Mouse (Mus musculus) forebrain, embryonic 16.5 days (tissue): Measurements from ENCODE around the gene Dnm3. TPM values are rescaled to one million over a fixed set of nuclear protein-coding genes. Genes with fewer than 3 reads are reported as not detected.

Experiments used
- ATAC-seq: fragments of 200-750 bp; cut with Nextera tagmentation; 2 replicates; pipeline ENCODE4 v1.8.0; 2017; ENCODE audit warnings: mild to moderate bottlenecking, moderate library complexity
- H3K27ac ChIP-seq: fragments of 300-500 bp; sonication (generic); 2 replicates; pipeline ENCODE4 v1.5.1; 2014; ENCODE audit warnings: low read length, control low read depth
- H3K27me3 ChIP-seq: fragments of 300-500 bp; sonication (generic); replicated peaks from 2 replicates; pipeline ENCODE4 v1.6.1; 2014; ENCODE audit warnings: low read length; ENCODE audit not compliant: control insufficient read depth, insufficient read depth
- H3K36me3 ChIP-seq: fragments of 300-500 bp; sonication (generic); 2 replicates; pipeline ENCODE4 v1.6.1; 2014; ENCODE audit not compliant: control insufficient read depth, insufficient read depth
- H3K4me1 ChIP-seq: fragments of 300-500 bp; sonication (generic); replicated peaks from 2 replicates; pipeline ENCODE4 v1.6.1; 2014; ENCODE audit warnings: low read length; ENCODE audit not compliant: control insufficient read depth, insufficient read depth
- H3K4me2 ChIP-seq: fragments of 300-500 bp; sonication (generic); 2 replicates; pipeline ENCODE4 v1.6.1; 2014; ENCODE audit warnings: mild to moderate bottlenecking, low read length, control low read depth
- H3K4me3 ChIP-seq: fragments of 300-500 bp; sonication (generic); replicated peaks from 2 replicates; pipeline ENCODE4 v1.5.1; 2014; ENCODE audit warnings: mild to moderate bottlenecking, low read length, control low read depth
- H3K9ac ChIP-seq: fragments of 300-500 bp; sonication (generic); replicated peaks from 2 replicates; pipeline ENCODE4 v1.6.1; 2014; ENCODE audit warnings: low read depth, low read length, control low read depth
- H3K9me3 ChIP-seq: fragments of 300-500 bp; sonication (generic); 2 replicates; pipeline ENCODE4 v1.6.1; 2016; ENCODE audit warnings: low read length; ENCODE audit not compliant: control insufficient read depth
- WGBS: fragments of 180-500 bp; shearing (Covaris S2); extraction: QIAGEN DNeasy Blood & Tissue Kit; methylation state at CpG from one replicate; pipeline ENCODE4 v1.1.7; 2014; 5-methylcytosine and 5-hydroxymethylcytosine counted together
- polyA plus RNA-seq: library from polyadenylated mRNA; unstranded; fragments of >200 nt; fragmentation: Nextera tagmentation; extraction: Ambion mirVana; gene quantifications from 2 replicates; pipeline ENCODE4 v1.2.1, GENCODE M21; 2015

Dnm3 gene
- polyA plus RNA-seq, 1 experiment from 2014 or later, result 41.8 TPM

DNA sequence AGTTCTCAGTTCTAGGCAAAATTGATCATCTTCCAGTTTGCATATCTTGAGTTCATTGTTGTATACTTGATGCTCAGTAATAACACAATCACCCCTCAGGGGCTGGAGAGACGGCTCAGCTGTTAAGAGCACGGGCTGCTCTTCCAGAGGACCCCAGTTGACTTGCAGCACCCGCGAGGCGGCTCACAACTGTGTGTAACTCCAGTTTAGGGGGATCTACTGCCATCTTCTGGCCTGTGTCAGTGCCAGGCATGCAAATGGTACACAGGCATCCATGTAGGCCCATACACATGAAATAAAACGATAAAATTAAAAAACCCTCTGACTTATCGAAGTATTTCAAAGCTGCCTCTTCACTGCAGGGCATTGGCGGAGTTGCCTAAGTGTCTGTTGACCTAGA lies 385.4 kb downstream of the Dnm3 start:
- H3K9me3 ChIP-seq, result no peaks in the 10 kb centered on the region
- no peak overlapping the region for H3K27ac ChIP-seq
- no peak for ATAC-seq
- no peak overlapping the region for H3K4me2 ChIP-seq
- WGBS, result 91% methylated on average over 8 of the region's 8 CpGs
- no peak overlapping the region for H3K9ac ChIP-seq
- no peaks in the 10 kb centered on the region for H3K4me1 ChIP-seq
- H3K36me3 ChIP-seq, result no peaks in the 10 kb centered on the region
- H3K27me3 ChIP-seq, result no peaks in the 10 kb centered on the region
- H3K4me3 ChIP-seq, result no peak overlapping the region

DNA sequence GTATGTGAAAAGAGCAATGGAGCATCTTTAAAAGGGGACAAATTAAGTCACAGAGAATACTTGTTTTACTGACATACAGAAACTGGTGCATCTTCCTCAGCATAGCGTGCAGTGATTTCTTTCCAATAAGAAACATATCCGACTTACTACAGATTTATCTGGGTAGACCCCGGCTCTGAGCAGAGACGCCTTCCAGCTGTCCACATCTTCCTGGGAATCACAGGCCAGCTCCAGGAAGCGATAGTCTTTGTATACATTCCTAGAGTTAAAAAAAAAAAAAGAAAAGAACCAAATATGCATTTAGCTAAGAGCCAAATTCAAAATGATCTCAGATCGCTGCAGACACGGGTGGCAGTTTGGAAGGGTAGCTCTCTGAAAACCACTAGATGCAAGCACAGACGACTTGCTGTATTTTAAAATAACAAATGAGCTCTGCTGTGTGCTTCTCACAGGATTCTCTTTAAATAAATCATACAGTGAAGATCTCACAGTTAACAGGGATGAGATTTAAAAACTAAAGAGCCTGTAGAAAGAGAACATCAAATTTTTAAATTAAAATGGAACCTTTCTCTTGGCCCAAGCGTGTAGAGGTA lies 393.9 kb downstream of the Dnm3 start:
- Histone ChIP-seq H3K9me3 (no peaks in the 10 kb centered on the region), H3K27me3 (no peaks in the 10 kb centered on the region), H3K9ac (no peak overlapping the region), H3K4me3 (no peak overlapping the region), H3K36me3 (no peaks in the 10 kb centered on the region), H3K4me1 (no peaks in the 10 kb centered on the region), H3K27ac (no peak overlapping the region), H3K4me2 (no peak overlapping the region)
- WGBS, result 75% methylated on average over 9 of the region's 9 CpGs
- no peak for ATAC-seq

DNA sequence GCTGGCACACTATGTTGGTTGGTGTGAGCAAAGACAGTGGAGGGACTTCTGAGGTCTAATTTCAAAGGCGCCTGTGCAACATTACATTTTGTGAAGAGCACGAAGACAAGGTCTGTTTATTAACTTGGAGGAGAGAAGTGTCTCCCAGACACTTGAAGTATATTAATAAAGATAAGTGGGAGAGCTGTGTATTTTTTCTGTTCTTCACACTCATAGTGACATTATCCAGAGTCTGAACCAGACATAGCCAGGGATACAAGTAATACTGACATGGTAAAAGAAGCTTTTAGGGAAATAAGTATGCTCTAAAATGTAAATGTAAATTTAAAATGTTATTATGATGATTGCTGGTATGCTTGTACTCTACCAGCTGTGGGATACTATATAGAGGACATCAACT lies 394.5 kb downstream of the Dnm3 start:
- Histone ChIP-seq H3K4me1 (no peaks in the 10 kb centered on the region), H3K27me3 (no peaks in the 10 kb centered on the region), H3K9ac (no peak overlapping the region), H3K9me3 (no peaks in the 10 kb centered on the region), H3K36me3 (no peaks in the 10 kb centered on the region), H3K27ac (no peak overlapping the region), H3K4me2 (no peak overlapping the region), H3K4me3 (no peak overlapping the region)
- 93% methylated on average over 2 of the region's 2 CpGs for WGBS
- ATAC-seq, result no peak

DNA sequence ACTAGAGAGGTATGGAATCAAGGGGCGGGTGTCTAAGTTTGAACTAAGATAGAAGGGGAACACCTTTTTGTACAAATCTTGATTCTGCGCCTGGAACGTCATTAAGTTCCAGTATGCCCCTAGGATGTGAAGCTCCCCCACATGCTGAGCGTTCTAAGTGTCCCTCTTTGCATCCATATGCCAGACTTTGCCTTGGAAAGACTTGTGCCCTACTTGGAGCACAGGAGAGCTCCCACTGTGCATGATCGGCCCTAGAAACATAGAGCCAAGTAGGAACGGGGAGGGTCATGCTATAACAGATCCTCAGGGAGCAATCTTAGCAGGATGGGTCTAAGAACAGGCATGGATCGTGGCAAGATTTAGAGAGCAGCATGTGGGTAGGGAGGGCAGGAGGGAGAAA lies 395.1 kb downstream of the Dnm3 start:
- H3K9ac ChIP-seq, result no peak overlapping the region
- no peaks in the 10 kb centered on the region for H3K9me3 ChIP-seq
- H3K27me3 ChIP-seq, result no peaks in the 10 kb centered on the region
- no peak overlapping the region for H3K4me2 ChIP-seq
- H3K36me3 ChIP-seq, result no peaks in the 10 kb centered on the region
- 84% methylated on average over 7 of the region's 7 CpGs for WGBS
- H3K4me3 ChIP-seq, result no peak overlapping the region
- no peak for ATAC-seq
- H3K27ac ChIP-seq, result no peak overlapping the region
- H3K4me1 ChIP-seq, result no peaks in the 10 kb centered on the region

DNA sequence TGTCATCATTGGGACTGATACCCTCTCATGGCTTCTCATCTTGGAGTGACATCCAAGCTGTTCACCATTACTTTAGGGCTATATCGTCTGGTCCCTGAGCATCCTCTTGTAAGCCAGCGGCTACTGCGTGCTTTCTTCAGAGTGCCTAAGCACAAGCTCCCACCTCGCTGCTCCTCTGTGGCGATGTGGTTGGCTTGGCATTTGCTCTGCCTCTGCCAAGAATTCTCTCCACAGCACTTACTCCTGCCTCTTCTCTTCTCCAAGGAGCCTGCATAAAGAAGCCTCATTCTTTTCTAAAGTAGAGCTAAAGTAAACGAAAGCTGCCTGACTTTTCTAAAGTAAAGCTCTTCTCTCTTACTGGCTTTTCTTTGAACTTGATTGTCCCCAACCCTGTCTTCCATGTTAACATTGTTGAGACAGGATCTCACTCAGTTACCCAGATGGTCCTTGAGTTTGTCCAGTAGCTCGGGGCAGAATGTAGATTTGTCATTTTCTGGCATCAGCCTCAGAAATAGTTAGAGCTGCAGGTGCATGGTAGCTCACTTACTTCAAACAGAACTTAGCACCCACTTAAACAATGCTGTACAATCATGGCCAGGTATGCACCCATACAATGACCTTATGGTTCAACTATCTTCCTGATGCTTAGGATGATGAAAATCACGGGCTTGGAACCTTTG lies 396.0 kb downstream of the Dnm3 start:
- WGBS, result 81% methylated on average over 8 of the region's 8 CpGs
- Histone ChIP-seq H3K9ac (no peak overlapping the region), H3K36me3 (no peaks in the 10 kb centered on the region), H3K4me1 (no peaks in the 10 kb centered on the region), H3K4me2 (no peak overlapping the region), H3K27me3 (no peaks in the 10 kb centered on the region), H3K9me3 (no peaks in the 10 kb centered on the region), H3K4me3 (no peak overlapping the region), H3K27ac (no peak overlapping the region)
- no peak for ATAC-seq

DNA sequence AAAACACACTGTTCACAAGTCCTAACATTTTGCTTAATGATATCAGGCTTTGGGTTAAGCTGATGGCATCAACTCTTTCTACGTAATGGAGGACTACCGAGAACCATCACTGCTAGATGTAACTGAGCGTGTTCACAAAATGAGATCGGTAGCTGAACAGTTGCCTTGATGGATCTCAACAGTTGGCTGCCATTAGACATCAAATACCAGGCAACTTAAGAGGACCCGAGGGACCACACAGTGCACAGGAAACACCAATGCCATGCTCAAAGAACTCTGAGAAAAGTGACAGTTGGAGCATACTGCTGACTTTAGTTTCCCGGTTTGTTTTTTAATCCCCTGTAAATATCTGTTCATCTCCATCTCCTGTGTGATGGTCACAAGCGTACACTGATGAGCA lies 397.8 kb downstream of the Dnm3 start:
- Histone ChIP-seq H3K27me3 (no peaks in the 10 kb centered on the region), H3K9me3 (no peaks in the 10 kb centered on the region), H3K36me3 (no peaks in the 10 kb centered on the region), H3K27ac (no peak overlapping the region), H3K4me3 (no peak overlapping the region), H3K4me2 (no peak overlapping the region), H3K9ac (no peak overlapping the region), H3K4me1 (0 out of 2 replicates have a peak, but pooled peaks cover 2% of the 10 kb centered on the region)
- WGBS, result 94% methylated on average over 7 of the region's 7 CpGs
- ATAC-seq, result no peak

DNA sequence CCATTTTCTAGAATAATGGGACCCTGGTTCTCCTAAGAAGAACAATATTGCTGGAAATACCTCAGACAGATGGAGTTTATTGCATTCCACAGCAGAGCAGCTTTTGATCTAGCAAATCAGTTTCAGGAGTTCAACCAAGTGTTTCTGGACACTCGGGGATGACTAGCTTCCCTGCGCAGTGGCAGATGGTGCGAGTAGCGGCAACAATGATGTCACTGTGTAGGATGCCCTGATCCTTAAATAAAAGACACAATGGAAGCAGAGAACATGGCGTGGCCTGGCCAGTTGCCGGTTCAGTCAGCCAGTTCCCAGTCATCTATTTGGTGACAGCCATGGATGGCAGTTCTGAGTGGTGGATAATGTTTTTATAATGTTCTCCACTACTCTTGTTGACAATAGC lies 400.4 kb downstream of the Dnm3 start:
- WGBS, result 76% methylated on average over 6 of the region's 6 CpGs
- no peaks in the 10 kb centered on the region for H3K9me3 ChIP-seq

DNA sequence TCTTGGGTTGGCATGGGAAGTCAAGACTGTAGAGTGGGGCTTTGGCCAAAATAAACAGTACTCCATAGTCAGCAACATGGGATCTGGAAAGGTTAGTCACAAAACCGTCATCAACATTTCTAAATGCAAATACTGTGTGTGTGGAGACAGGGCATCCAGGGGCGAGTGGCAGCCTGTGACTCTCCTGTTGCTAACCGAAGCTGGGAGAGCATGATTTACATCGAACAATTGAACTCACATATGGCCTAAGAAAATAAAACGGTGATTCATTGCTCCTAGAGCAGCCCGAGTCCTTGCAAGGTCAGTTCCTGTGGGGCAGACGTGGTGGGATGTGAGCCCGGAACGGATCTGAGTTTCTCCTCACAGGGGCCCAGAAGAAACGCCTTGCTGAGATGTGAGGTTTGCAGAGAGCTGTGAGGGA lies 401.2 kb downstream of the Dnm3 start:
- Histone ChIP-seq H3K27me3 (no peaks in the 10 kb centered on the region), H3K4me1 (0 out of 2 replicates have a peak, but pooled peaks cover 2% of the 10 kb centered on the region), H3K9me3 (no peaks in the 10 kb centered on the region), H3K4me3 (no peak overlapping the region), H3K36me3 (no peaks in the 10 kb centered on the region), H3K27ac (no peak overlapping the region), H3K9ac (no peak overlapping the region), H3K4me2 (no peak overlapping the region)
- no peak for ATAC-seq
- 83% methylated on average over 10 of the region's 10 CpGs for WGBS

More for the DNA sequence above, 400.4 kb downstream of the Dnm3 start:
- Histone ChIP-seq H3K27me3 (no peaks in the 10 kb centered on the region), H3K27ac (no peak overlapping the region), H3K36me3 (no peaks in the 10 kb centered on the region), H3K9ac (no peak overlapping the region), H3K4me1 (0 out of 2 replicates have a peak, but pooled peaks cover 2% of the 10 kb centered on the region), H3K4me3 (no peak overlapping the region), H3K4me2 (no peak overlapping the region)
- ATAC-seq, result no peak

DNA sequence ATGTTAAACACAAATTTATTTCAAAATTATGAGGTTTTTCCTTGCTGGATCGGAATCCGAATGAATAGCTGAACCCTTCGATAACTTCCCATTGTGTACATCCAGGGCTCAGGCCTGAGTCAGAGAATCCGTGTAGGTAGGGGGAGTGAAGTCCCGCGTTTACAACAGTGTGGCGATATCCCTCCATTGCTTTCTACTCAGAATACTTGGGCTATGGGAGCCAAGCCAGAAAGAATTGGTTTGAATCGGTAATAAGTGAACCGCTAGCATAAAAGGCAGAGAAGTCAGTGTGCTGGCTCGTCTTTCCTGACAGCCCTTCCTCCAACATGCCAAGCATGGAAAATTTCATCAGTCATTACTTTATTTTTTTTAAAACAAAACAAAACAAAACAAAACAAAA lies 402.0 kb downstream of the Dnm3 start:
- no peak for ATAC-seq
- no peak overlapping the region for H3K27ac ChIP-seq
- WGBS, result 62% methylated on average over 10 of the region's 10 CpGs

More for the DNA sequence above, 402.0 kb downstream of the Dnm3 start:
- no peaks in the 10 kb centered on the region for H3K36me3 ChIP-seq
- H3K4me1 ChIP-seq, result 0 out of 2 replicates have a peak, but pooled peaks cover 2% of the 10 kb centered on the region
- no peaks in the 10 kb centered on the region for H3K27me3 ChIP-seq
- H3K4me3 ChIP-seq, result no peak overlapping the region
- H3K9me3 ChIP-seq, result no peaks in the 10 kb centered on the region
- H3K4me2 ChIP-seq, result no peak overlapping the region
- H3K9ac ChIP-seq, result no peak overlapping the region
